22 mouse cellular contexts compared by ENCODE assay signal in genomic region chr10:60250426-60250965, GRCm38 (mm10). TPM values are rescaled to one million over a fixed set of nuclear protein-coding genes. Genes with fewer than 3 reads are reported as not detected.
DNase-seq lines count a peak whose midpoint lies in the region; ATAC-seq lines count a peak whose summit lies in the region.
"Had no signal": no experiment of that assay in that cellular context is flagged by ENCODE, and none has a peak within 500 bp of the region (broad histone marks: within the 10 kb centered on the region; RNA-seq: fewer than 3 reads in every experiment).

No protein-coding gene starts in this region.

- no peaks in the 10 kb centered on the region for H3K36me3 ChIP-seq in kidney, embryonic 16.5 days (ENCODE audit: insufficient read depth, low read length)
- H3K36me3 ChIP-seq: embryonic facial prominence, embryonic 13.5 days; forebrain, embryonic 12.5 days; G1E; heart, embryonic 15.5 days; hindbrain, embryonic 13.5 days had no signal

- H3K9me3 ChIP-seq in kidney, embryonic 16.5 days (ENCODE audit: low read length) = no peaks in the 10 kb centered on the region
- H3K9me3 ChIP-seq: embryonic facial prominence, embryonic 13.5 days; forebrain, embryonic 12.5 days; G1E; heart, embryonic 15.5 days; hindbrain, embryonic 13.5 days had no signal

- H3K4me2 ChIP-seq in kidney, embryonic 16.5 days (replicated peaks; ENCODE audit: low read depth, low read length) = no peak overlapping the region
- H3K4me2 ChIP-seq: embryonic facial prominence, embryonic 13.5 days; forebrain, embryonic 12.5 days; heart, embryonic 11.5 days; heart, embryonic 15.5 days; hindbrain, embryonic 13.5 days had no signal

- WGBS in kidney, embryonic 16.5 days = 53% methylated on average over 13 of the region's 13 CpGs

- no peak for ATAC-seq in kidney, embryonic 16.5 days (ENCODE audit: low FRiP score, low TSS enrichment)
- ATAC-seq: CD4-positive, CD25-positive, alpha-beta regulatory T cell, adult 4 months; forebrain, embryonic 16.5 days had no signal

- H3K27me3 ChIP-seq in kidney, embryonic 16.5 days (ENCODE audit: insufficient read depth, low read length) = no peaks in the 10 kb centered on the region
- H3K27me3 ChIP-seq: embryonic facial prominence, embryonic 13.5 days; forebrain, embryonic 12.5 days; heart, embryonic 15.5 days; hindbrain, embryonic 13.5 days had no signal

- H3K27ac ChIP-seq in kidney, embryonic 16.5 days (ENCODE audit: low read length) = no peak overlapping the region
- H3K27ac ChIP-seq: embryonic facial prominence, embryonic 13.5 days; forebrain, embryonic 12.5 days; heart, adult 2 months; heart, embryonic 15.5 days; hindbrain, embryonic 13.5 days had no signal

- H3K4me1 ChIP-seq in kidney, embryonic 16.5 days (ENCODE audit: insufficient read depth, low read length) = 0 out of 2 replicates have a peak, but pooled peaks cover 5% of the 10 kb centered on the region
- H3K4me1 ChIP-seq: embryonic facial prominence, embryonic 13.5 days; forebrain, embryonic 12.5 days; heart, embryonic 15.5 days; hindbrain, embryonic 13.5 days had no signal

- H3K9ac ChIP-seq in kidney, embryonic 16.5 days (replicated peaks; ENCODE audit: low read length) = no peak overlapping the region
- H3K9ac ChIP-seq: embryonic facial prominence, embryonic 13.5 days; forebrain, embryonic 12.5 days; heart, embryonic 15.5 days; hindbrain, embryonic 13.5 days had no signal

- H3K4me3 ChIP-seq in kidney, embryonic 16.5 days (ENCODE audit: low read length) = no peak overlapping the region
- H3K4me3 ChIP-seq: embryonic facial prominence, embryonic 13.5 days; forebrain, embryonic 12.5 days; heart, adult 2 months; heart, embryonic 15.5 days; hindbrain, embryonic 13.5 days had no signal

- peak; percentile 71 to 82 for DNase-seq in kidney, adult 8-10 months
- DNase-seq in ZHBTc4 (ENCODE audit: low read depth, low spot score) = peak; percentile 55
- DNase-seq in kidney, postnatal 25 days = peak; percentile 63 to 77
- no peak for DNase-seq in right cerebral cortex, postnatal 4 days
- DNase-seq in lung, postnatal 14 days = no peak
- DNase-seq: adrenal gland, adult 2 months; adrenal gland, postnatal 25 days; cerebellum, adult 18-20 months; cerebellum, adult 9-11 months; cerebellum, postnatal 36 days; gastrocnemius, postnatal 14 days; heart, adult 2 months; heart, postnatal 14 days had no signal

RNA-seq across cellular contexts. Expression of gene Psap, which starts 26.9 kb away (rescaled TPM):
- polyA plus RNA-seq in kidney, embryonic 16.5 days (2015; fragmentation: Nextera tagmentation; extraction: Ambion mirVana) = 145 and 166 TPM in 2 replicates

RNA-seq across cellular contexts. Expression of gene Chst3, which starts 31.4 kb away (rescaled TPM):
- 2.1 and 2.2 TPM in 2 replicates for polyA plus RNA-seq in kidney, embryonic 16.5 days (2015; fragmentation: Nextera tagmentation; extraction: Ambion mirVana)
- polyA plus RNA-seq: G1E had no signal

Comparison
In these comparisons a context has a peak if more than half of its experiments do, and no peak if none do; other contexts are left out.
1. DNase-seq: peak in kidney, adult 8-10 months (2 of 2), ZHBTc4 (single experiment) and kidney, postnatal 25 days (2 of 2); none in right cerebral cortex, postnatal 4 days (single experiment) and lung, postnatal 14 days (single experiment).